Mouse (Mus musculus): ENCODE measurements at regions not wholly inside any gene's neighbourhood (a gene's known extent, or its start where the extent isn't known, plus 50 kb on each side); places are given as distances from the start of the nearest gene placed in this dataset.

- ATAC-seq (ENCODE audit: low FRiP score), result no peak
These were observed 378.3 kb upstream of the Igfbp3 start for GRCm38 (mm10) chr11:7592010-7592409.

GRCm38 (mm10) chr11:7583296-7583695 is 369.6 kb upstream of the Igfbp3 start:
- no peaks in the 10 kb centered on the region for H3K4me1 ChIP-seq (replicated peaks; ENCODE audit: control insufficient read depth, insufficient read depth, low read length)
- no peak for ATAC-seq (ENCODE audit: low FRiP score)
- H3K4me2 ChIP-seq (replicated peaks), result no peak overlapping the region
- no peak overlapping the region for H3K9ac ChIP-seq
- H3K27ac ChIP-seq, result no peak overlapping the region
- no peaks in the 10 kb centered on the region for H3K9me3 ChIP-seq (ENCODE audit: control insufficient read depth, low read length)
- WGBS, result 93% methylated on average over 2 of the region's 2 CpGs
- no peaks in the 10 kb centered on the region for H3K36me3 ChIP-seq (replicated peaks; ENCODE audit: control insufficient read depth, insufficient read depth)
- no peak overlapping the region for H3K4me3 ChIP-seq (replicated peaks; ENCODE audit: low read length)
- H3K27me3 ChIP-seq (ENCODE audit: control insufficient read depth, insufficient read depth, low read length), result no peaks in the 10 kb centered on the region
- DNase-seq (ENCODE audit: low spot score), result no peak

More at GRCm38 (mm10) chr11:7592010-7592409, 378.3 kb upstream of the Igfbp3 start:
- DNase-seq (ENCODE audit: low spot score), result no peak
- WGBS, result 79% methylated on average over 4 of the region's 4 CpGs
- Histone ChIP-seq H3K4me3 (replicated peaks; ENCODE audit: low read length) (no peak overlapping the region), H3K4me2 (replicated peaks) (no peak overlapping the region), H3K9me3 (ENCODE audit: control insufficient read depth, low read length) (no peaks in the 10 kb centered on the region), H3K9ac (no peak overlapping the region), H3K27ac (no peak overlapping the region), H3K4me1 (replicated peaks; ENCODE audit: control insufficient read depth, insufficient read depth, low read length) (no peaks in the 10 kb centered on the region), H3K27me3 (ENCODE audit: control insufficient read depth, insufficient read depth, low read length) (no peaks in the 10 kb centered on the region), H3K36me3 (replicated peaks; ENCODE audit: control insufficient read depth, insufficient read depth) (no peaks in the 10 kb centered on the region)

- Histone ChIP-seq H3K4me3 (replicated peaks; ENCODE audit: low read length) (no peak overlapping the region), H3K36me3 (replicated peaks; ENCODE audit: control insufficient read depth, insufficient read depth) (no peaks in the 10 kb centered on the region), H3K9ac (no peak overlapping the region), H3K27ac (no peak overlapping the region), H3K27me3 (ENCODE audit: control insufficient read depth, insufficient read depth, low read length) (no peaks in the 10 kb centered on the region), H3K4me1 (replicated peaks; ENCODE audit: control insufficient read depth, insufficient read depth, low read length) (no peaks in the 10 kb centered on the region), H3K9me3 (ENCODE audit: control insufficient read depth, low read length) (no peaks in the 10 kb centered on the region), H3K4me2 (replicated peaks) (no peak overlapping the region)
- DNase-seq (ENCODE audit: low spot score), result peak; percentile 56
- ATAC-seq (ENCODE audit: low FRiP score), result no peak
- WGBS, result 75% methylated on average over 1 of the region's 1 CpGs
These were observed 354.8 kb upstream of the Igfbp3 start for GRCm38 (mm10) chr11:7568484-7568883.

- DNase-seq (ENCODE audit: low spot score) (no peak), ATAC-seq (ENCODE audit: low FRiP score) (no peak)
- Histone ChIP-seq H3K36me3 (replicated peaks; ENCODE audit: control insufficient read depth, insufficient read depth) (no peaks in the 10 kb centered on the region), H3K4me1 (replicated peaks; ENCODE audit: control insufficient read depth, insufficient read depth, low read length) (no peaks in the 10 kb centered on the region), H3K27me3 (ENCODE audit: control insufficient read depth, insufficient read depth, low read length) (no peaks in the 10 kb centered on the region), H3K9me3 (ENCODE audit: control insufficient read depth, low read length) (no peaks in the 10 kb centered on the region), H3K9ac (no peak overlapping the region), H3K4me3 (replicated peaks; ENCODE audit: low read length) (no peak overlapping the region), H3K27ac (no peak overlapping the region), H3K4me2 (replicated peaks) (no peak overlapping the region)
- WGBS, result 62% methylated on average over 2 of the region's 2 CpGs
These were observed 348.3 kb upstream of the Igfbp3 start for GRCm38 (mm10) chr11:7562029-7562428.

- DNase-seq (ENCODE audit: low spot score) (no peak), ATAC-seq (ENCODE audit: low FRiP score) (no peak)
- Histone ChIP-seq H3K4me3 (replicated peaks; ENCODE audit: low read length) (no peak overlapping the region), H3K4me1 (replicated peaks; ENCODE audit: control insufficient read depth, insufficient read depth, low read length) (no peaks in the 10 kb centered on the region), H3K4me2 (replicated peaks) (no peak overlapping the region), H3K9me3 (ENCODE audit: control insufficient read depth, low read length) (no peaks in the 10 kb centered on the region), H3K9ac (no peak overlapping the region), H3K27ac (no peak overlapping the region), H3K27me3 (ENCODE audit: control insufficient read depth, insufficient read depth, low read length) (no peaks in the 10 kb centered on the region), H3K36me3 (replicated peaks; ENCODE audit: control insufficient read depth, insufficient read depth) (no peaks in the 10 kb centered on the region)
- 78% methylated on average over 1 of the region's 1 CpGs for WGBS
These were observed 347.7 kb upstream of the Igfbp3 start for GRCm38 (mm10) chr11:7561437-7561836.

GRCm38 (mm10) chr11:7555613-7556274 is 342.0 kb upstream of the Igfbp3 start:
- Histone ChIP-seq H3K27ac (no peak overlapping the region), H3K27me3 (ENCODE audit: control insufficient read depth, insufficient read depth, low read length) (no peaks in the 10 kb centered on the region), H3K4me2 (replicated peaks) (no peak overlapping the region), H3K9ac (no peak overlapping the region), H3K4me3 (replicated peaks; ENCODE audit: low read length) (no peak overlapping the region), H3K36me3 (replicated peaks; ENCODE audit: control insufficient read depth, insufficient read depth) (no peaks in the 10 kb centered on the region), H3K9me3 (ENCODE audit: control insufficient read depth, low read length) (no peaks in the 10 kb centered on the region), H3K4me1 (replicated peaks; ENCODE audit: control insufficient read depth, insufficient read depth, low read length) (no peaks in the 10 kb centered on the region)
- 80% methylated on average over 6 of the region's 6 CpGs for WGBS
- no peak for ATAC-seq (ENCODE audit: low FRiP score)
- no peak for DNase-seq (ENCODE audit: low spot score)

- H3K4me1 ChIP-seq (replicated peaks; ENCODE audit: control insufficient read depth, insufficient read depth, low read length), result no peaks in the 10 kb centered on the region
- no peak overlapping the region for H3K9ac ChIP-seq
- H3K36me3 ChIP-seq (replicated peaks; ENCODE audit: control insufficient read depth, insufficient read depth), result no peaks in the 10 kb centered on the region
- no peak overlapping the region for H3K27ac ChIP-seq
- ATAC-seq (ENCODE audit: low FRiP score) (no peak), DNase-seq (ENCODE audit: low spot score) (no peak)
- WGBS, result 87% methylated on average over 3 of the region's 3 CpGs
- H3K9me3 ChIP-seq (ENCODE audit: control insufficient read depth, low read length), result no peaks in the 10 kb centered on the region
- no peaks in the 10 kb centered on the region for H3K27me3 ChIP-seq (ENCODE audit: control insufficient read depth, insufficient read depth, low read length)
- H3K4me3 ChIP-seq (replicated peaks; ENCODE audit: low read length), result no peak overlapping the region
- H3K4me2 ChIP-seq (replicated peaks), result no peak overlapping the region
These were observed 338.4 kb upstream of the Igfbp3 start for GRCm38 (mm10) chr11:7552154-7552553.

- Histone ChIP-seq H3K9me3 (ENCODE audit: control insufficient read depth, low read length) (no peaks in the 10 kb centered on the region), H3K27me3 (ENCODE audit: control insufficient read depth, insufficient read depth, low read length) (no peaks in the 10 kb centered on the region), H3K4me1 (replicated peaks; ENCODE audit: control insufficient read depth, insufficient read depth, low read length) (no peaks in the 10 kb centered on the region), H3K4me3 (replicated peaks; ENCODE audit: low read length) (no peak overlapping the region), H3K27ac (no peak overlapping the region), H3K36me3 (replicated peaks; ENCODE audit: control insufficient read depth, insufficient read depth) (no peaks in the 10 kb centered on the region), H3K4me2 (replicated peaks) (no peak overlapping the region), H3K9ac (no peak overlapping the region)
- DNase-seq (ENCODE audit: low spot score) (no peak), ATAC-seq (ENCODE audit: low FRiP score) (no peak)
- WGBS, result 83% methylated on average over 2 of the region's 2 CpGs
These were observed 334.1 kb upstream of the Igfbp3 start for GRCm38 (mm10) chr11:7547796-7548195.

GRCm38 (mm10) chr11:7545621-7546020 is 331.9 kb upstream of the Igfbp3 start:
- Histone ChIP-seq H3K27ac (no peak overlapping the region), H3K9ac (no peak overlapping the region), H3K4me1 (replicated peaks; ENCODE audit: control insufficient read depth, insufficient read depth, low read length) (no peaks in the 10 kb centered on the region), H3K4me3 (replicated peaks; ENCODE audit: low read length) (no peak overlapping the region), H3K4me2 (replicated peaks) (no peak overlapping the region), H3K9me3 (ENCODE audit: control insufficient read depth, low read length) (no peaks in the 10 kb centered on the region), H3K27me3 (ENCODE audit: control insufficient read depth, insufficient read depth, low read length) (no peaks in the 10 kb centered on the region), H3K36me3 (replicated peaks; ENCODE audit: control insufficient read depth, insufficient read depth) (no peaks in the 10 kb centered on the region)
- no peak for DNase-seq (ENCODE audit: low spot score)
- 96% methylated on average over 2 of the region's 2 CpGs for WGBS
- ATAC-seq (ENCODE audit: low FRiP score), result no peak

- no peak for DNase-seq (ENCODE audit: low spot score)
These were observed 320.9 kb upstream of the Igfbp3 start for GRCm38 (mm10) chr11:7534590-7534989.

More at GRCm38 (mm10) chr11:7534590-7534989, 320.9 kb upstream of the Igfbp3 start:
- H3K36me3 ChIP-seq (replicated peaks; ENCODE audit: control insufficient read depth, insufficient read depth), result no peaks in the 10 kb centered on the region
- no peaks in the 10 kb centered on the region for H3K4me1 ChIP-seq (replicated peaks; ENCODE audit: control insufficient read depth, insufficient read depth, low read length)
- no peaks in the 10 kb centered on the region for H3K27me3 ChIP-seq (ENCODE audit: control insufficient read depth, insufficient read depth, low read length)
- H3K9ac ChIP-seq, result no peak overlapping the region
- ATAC-seq (ENCODE audit: low FRiP score), result no peak
- no peaks in the 10 kb centered on the region for H3K9me3 ChIP-seq (ENCODE audit: control insufficient read depth, low read length)
- H3K27ac ChIP-seq, result no peak overlapping the region
- no peak overlapping the region for H3K4me2 ChIP-seq (replicated peaks)
- no peak overlapping the region for H3K4me3 ChIP-seq (replicated peaks; ENCODE audit: low read length)
- WGBS, result 33% methylated on average over 2 of the region's 2 CpGs

Measured in hindbrain, embryonic 14.5 days (tissue).